Mouse (Mus musculus) left cerebral cortex, adult 2 months (tissue): ENCODE data around the gene Ccl21a. TPM values are rescaled to one million over a fixed set of nuclear protein-coding genes. Genes with fewer than 3 reads are reported as not detected.
"Not testable (repeated sequence)": the region's sequence is repeated elsewhere in the genome, so short reads cannot be mapped to it uniquely, and the experiment has no call there.

Experiments
- DNase-seq, 2 experiments: peaks; one replicate each; pipeline ENCODE4 v3.0.0; 2021 to 2022; ENCODE audit warnings: low spot score in 2 of 2, mixed read lengths in 1 of 2; ENCODE audit errors: extremely low spot score in 1 of 2
- H3K27ac ChIP-seq: fragments of 200-600 bp; 2 replicates; pipeline ENCODE4 v1.8.1; 2022
- H3K4me3 ChIP-seq: fragments of 200-600 bp; 2 replicates; pipeline ENCODE4 v1.8.1; 2022
- intact Hi-C: fragments of 180-260 bp; cut with DNase I; formaldehyde crosslinking; loops from one replicate; pipeline ENCODE4 v1.15.1; 2025
- long read RNA-seq, 2 experiments: library from polyadenylated mRNA; stranded (forward); transcript quantifications; one replicate each; pipeline ENCODE4 v2.0.0; 2021; ENCODE audit warnings: borderline mapping rate in 2 of 2
- total RNA-seq, 2 experiments: library from RNA; stranded (reverse); gene quantifications; 2 replicates each; pipeline ENCODE4 v1.2.3; 2021

The Ccl21a gene
- not detected for total RNA-seq
- long read RNA-seq, experiment 1, partial matches to known transcripts, result 0 of 1 reads
- long read RNA-seq, experiment 1, other reads (novel, unspliced or antisense), result 1 of 1 reads
- long read RNA-seq, experiment 2, partial matches to known transcripts, result 0 of 3 reads
- long read RNA-seq, experiment 2, other reads (novel, unspliced or antisense), result 3 of 3 reads

DNA sequence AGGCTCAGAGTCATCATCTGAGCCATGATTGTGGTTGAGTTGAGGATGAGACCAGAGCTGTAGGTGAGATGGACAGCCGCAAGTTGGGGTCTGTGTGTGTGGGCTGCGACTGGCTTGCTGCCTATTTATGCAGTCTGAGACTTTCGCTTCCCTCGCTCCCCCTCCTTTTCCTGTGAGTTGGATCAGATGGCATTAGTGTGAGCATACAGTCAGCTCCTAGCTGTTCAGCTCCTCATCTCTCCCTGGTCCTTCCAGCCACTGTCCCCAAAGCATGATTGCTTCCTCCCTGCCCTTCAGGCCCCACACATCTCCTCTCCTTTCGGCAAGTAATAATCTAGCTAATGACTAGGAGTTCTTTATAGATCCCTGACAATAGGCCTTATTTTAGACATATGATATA lies at the start of gene Ccl21a:
Gene Ccl21a (minus strand): TSS at position 101 of the 400 bp plus-strand sequence.
- H3K4me3 ChIP-seq, intact Hi-C loops, DNase-seq, H3K27ac ChIP-seq: not testable (repeated sequence)

DNA sequence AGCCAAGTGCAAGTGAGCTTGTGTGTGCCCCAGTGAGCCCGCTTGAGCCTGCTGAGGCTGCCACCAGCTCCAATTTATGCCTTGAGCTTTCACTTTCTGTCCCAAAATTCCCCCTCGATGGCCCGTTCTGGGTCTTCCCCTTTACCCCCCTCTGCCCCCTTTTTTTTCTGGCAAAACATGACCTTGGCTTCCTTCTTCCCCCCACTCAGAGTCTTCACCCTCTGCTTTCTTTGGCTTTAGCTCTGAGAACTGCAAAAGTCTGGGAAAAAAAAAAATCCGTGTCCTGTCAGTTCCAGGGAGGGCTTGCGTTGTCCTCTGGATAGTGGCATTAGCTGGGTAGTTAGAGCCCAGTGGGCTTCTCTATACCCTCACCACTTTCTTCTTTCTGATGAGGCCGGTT lies 17.3 kb downstream of the Ccl21a start, which contains the start of gene Ccl19:
Gene Ccl19 (minus strand): TSS at position 101 of the 400 bp plus-strand sequence.
- intact Hi-C loops, DNase-seq, H3K27ac ChIP-seq, H3K4me3 ChIP-seq: not testable (repeated sequence)

DNA sequence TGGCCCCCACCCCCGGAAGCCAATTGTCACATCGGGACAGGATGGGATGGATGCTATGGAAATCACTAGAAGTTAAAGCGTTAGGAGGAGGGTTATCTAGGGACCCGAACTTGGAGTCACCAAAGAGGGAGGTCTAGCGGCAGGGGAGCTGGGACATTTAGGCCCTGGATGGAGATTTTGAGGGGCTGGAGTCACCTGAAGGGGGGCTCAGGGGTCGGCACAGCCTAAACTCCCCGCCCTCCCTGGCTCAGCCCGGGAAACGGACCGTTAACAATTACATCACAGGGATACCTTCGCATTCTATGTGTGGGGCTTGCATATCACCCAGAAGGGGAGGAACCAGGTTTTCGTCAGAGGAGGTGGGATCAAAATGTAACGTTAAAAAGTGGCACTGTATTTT lies 38.5 kb downstream of the Ccl21a start, which contains the start of gene 4930578G10Rik:
Gene 4930578G10Rik (plus strand): TSS at position 301 of the 400 bp plus-strand sequence.
- intact Hi-C loops, H3K27ac ChIP-seq, H3K4me3 ChIP-seq, DNase-seq: not testable (repeated sequence)

Other genes starting within 250 kb of the Ccl21a start
- gene Fam205a2, start 245.8 kb downstream of the Ccl21a start, total RNA-seq, result 1 to 10 TPM in 1 of 2 experiments, not detected in 1; 2.4 TPM
- not detected for gene Gm10591, start 161.8 kb downstream of the Ccl21a start, total RNA-seq
- gene Gm2564, start 144.3 kb downstream of the Ccl21a start, total RNA-seq, result 10 to 100 TPM; 14.0 to 14.4 TPM
- gene Ccl27b, start 118.7 kb downstream of the Ccl21a start, total RNA-seq, result 1 to 10 TPM; 2.4 to 6.4 TPM
- gene Il11ra2, start 112.1 kb downstream of the Ccl21a start, total RNA-seq, result under 1 TPM in 1 of 2 experiments, not detected in 1; 0.27 TPM
- gene 4930578G10Rik, start 38.4 kb downstream of the Ccl21a start, total RNA-seq, result 1 to 10 TPM; 3.0 TPM
- gene Ccl19, start 17.4 kb downstream of the Ccl21a start, total RNA-seq, result under 1 TPM; 0.68 to 0.95 TPM
- gene Fam205a1, start 79.9 kb upstream of the Ccl21a start, total RNA-seq, result under 1 TPM in 1 of 2 experiments, not detected in 1; 0.11 TPM
- gene Gm12394, start 82.8 kb upstream of the Ccl21a start, total RNA-seq, result 1 to 10 TPM; 2.3 to 2.4 TPM
- gene Fam205c, start 100.2 kb upstream of the Ccl21a start, total RNA-seq, result 1 to 10 TPM; 1.0 to 1.8 TPM
- gene Phf24, start 142.7 kb upstream of the Ccl21a start, total RNA-seq, result 100 to 1,000 TPM; 359 to 380 TPM
- 100 to 1,000 TPM; 216 to 338 TPM for gene Dnajb5, start 175.8 kb upstream of the Ccl21a start, total RNA-seq
- not detected for gene 1700022I11Rik, start 195.6 kb upstream of the Ccl21a start, total RNA-seq
- gene Vcp, start 226.5 kb upstream of the Ccl21a start, total RNA-seq, result 100 to 1,000 TPM; 179 to 186 TPM
- 10 to 100 TPM; 15.1 to 17.4 TPM for gene Fancg, start 236.5 kb upstream of the Ccl21a start, total RNA-seq